Mouse (Mus musculus) ES-Bruce4 (cell line): ENCODE measurements around the gene Gm340.

ENCODE experiments used
- CTCF ChIP-seq: IDR thresholded peaks from one replicate; pipeline ENCODE4 v1.8.1; 2011; ENCODE audit warnings: low read depth, low read length
- EP300 ChIP-seq: IDR thresholded peaks from 2 replicates; pipeline ENCODE4 v1.6.1; 2011; ENCODE audit warnings: low read depth, low read length; ENCODE audit not compliant: insufficient read depth
- POLR2A ChIP-seq: IDR thresholded peaks from one replicate; pipeline ENCODE4 v1.8.1; 2011; ENCODE audit warnings: low read length; ENCODE audit not compliant: insufficient read depth

DNA sequence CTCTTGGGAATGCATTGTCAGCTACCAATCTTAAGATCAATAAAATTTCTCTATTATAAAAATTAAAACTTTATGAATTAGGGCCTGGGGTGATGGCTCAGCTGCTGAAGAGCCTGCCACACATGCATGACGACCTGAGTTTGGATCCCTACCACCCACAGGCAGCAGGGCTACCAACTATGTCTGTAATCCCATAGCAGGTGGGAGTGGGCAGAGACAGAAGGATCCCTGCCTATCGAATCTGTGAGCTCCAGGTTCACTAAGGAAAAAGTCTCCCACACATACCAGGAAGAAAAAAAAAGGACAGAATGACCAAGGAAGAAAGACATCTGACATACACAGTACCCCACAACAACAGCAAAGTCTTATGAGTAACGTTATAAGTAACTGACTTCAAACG lies 25.2 kb upstream of the Gm340 start:
- TF ChIP-seq POLR2A (no peak), EP300 (no peak), CTCF (no peak)
